Mouse (Mus musculus) liver, embryonic 11.5 days (tissue): ENCODE results near the gene Arfip1. TPM values are rescaled to one million over a fixed set of nuclear protein-coding genes. Genes with fewer than 3 reads are reported as not detected.

Source experiments
- ATAC-seq: fragments of 200-750 bp; cut with Nextera tagmentation; replicated peaks from 2 replicates; pipeline ENCODE4 v1.8.0; 2017; ENCODE audit warnings: moderate number of reproducible peaks, mild to moderate bottlenecking, moderate TSS enrichment, moderate library complexity; ENCODE audit not compliant: low FRiP score
- DNase-seq: peaks from one replicate; pipeline ENCODE4 v3.0.0-alpha.2; 2017; ENCODE audit warnings: low spot score
- H3K27ac ChIP-seq: fragments of 300-500 bp; sonication (generic); 2 replicates; pipeline ENCODE4 v1.5.1; 2014; ENCODE audit warnings: mild to moderate bottlenecking, low read depth, low read length, control low read depth
- H3K27me3 ChIP-seq: fragments of 300-500 bp; sonication (generic); replicated peaks from 2 replicates; pipeline ENCODE4 v1.6.1; 2014; ENCODE audit warnings: low read length, mixed read lengths; ENCODE audit not compliant: control insufficient read depth, insufficient read depth
- H3K36me3 ChIP-seq: fragments of 300-500 bp; sonication (generic); 2 replicates; pipeline ENCODE4 v1.6.1; 2014; ENCODE audit warnings: mild to moderate bottlenecking, low read length, moderate library complexity, mixed read lengths; ENCODE audit not compliant: control insufficient read depth, insufficient read depth
- H3K4me1 ChIP-seq: fragments of 300-500 bp; sonication (generic); replicated peaks from 2 replicates; pipeline ENCODE4 v1.6.1; 2014; ENCODE audit warnings: low read length, mixed read lengths; ENCODE audit not compliant: control insufficient read depth, insufficient read depth
- H3K4me2 ChIP-seq: fragments of 300-500 bp; sonication (generic); 2 replicates; pipeline ENCODE4 v1.6.1; 2014; ENCODE audit warnings: mild to moderate bottlenecking, control low read depth, moderate library complexity
- H3K4me3 ChIP-seq: fragments of 300-500 bp; sonication (generic); 2 replicates; pipeline ENCODE4 v1.5.1; 2014; ENCODE audit warnings: low read depth, low read length, control low read depth
- H3K9ac ChIP-seq: fragments of 300-500 bp; sonication (generic); 2 replicates; pipeline ENCODE4 v1.6.1; 2014; ENCODE audit warnings: low read depth, low read length, control low read depth
- H3K9me3 ChIP-seq: fragments of 300-500 bp; sonication (generic); 2 replicates; pipeline ENCODE4 v1.6.1; 2016; ENCODE audit warnings: low read length, inconsistent platforms, mixed read lengths; ENCODE audit not compliant: control insufficient read depth
- WGBS: fragments of 180-500 bp; shearing (Covaris S2); extraction: QIAGEN DNeasy Blood & Tissue Kit; methylation state at CpG from one replicate; pipeline ENCODE4 v1.1.7; 2014; 5-methylcytosine and 5-hydroxymethylcytosine counted together
- polyA plus RNA-seq: library from polyadenylated mRNA; unstranded; fragments of >200 nt; fragmentation: Nextera tagmentation; extraction: Ambion mirVana; gene quantifications from 2 replicates; pipeline ENCODE4 v1.2.1, GENCODE M21; 2014

Arfip1 gene
- polyA plus RNA-seq, 1 experiment from 2014 or later: 30.9 TPM

- no peaks in the 10 kb centered on the region; the same call in 1 of the 2 replicates for H3K4me1 ChIP-seq
- no peaks in the 10 kb centered on the region for H3K36me3 ChIP-seq
- no peaks in the 10 kb centered on the region for H3K27me3 ChIP-seq
- no peak overlapping the region for H3K4me2 ChIP-seq
- no peak overlapping the region for H3K4me3 ChIP-seq
- DNase-seq: no peak
- H3K27ac ChIP-seq: no peak overlapping the region
- 85% methylated on average over 8 of the region's 8 CpGs for WGBS
- no peak for ATAC-seq
- H3K9ac ChIP-seq: no peak overlapping the region
- H3K9me3 ChIP-seq: no peaks in the 10 kb centered on the region
These were observed 89.8 kb downstream of the Arfip1 start for GRCm38 (mm10) chr3:84492657-84493056.

GRCm38 (mm10) chr3:84492148-84492547, 90.3 kb downstream of the Arfip1 start:
- Histone ChIP-seq H3K27ac (no peak overlapping the region), H3K4me1 (no peaks in the 10 kb centered on the region; the same call in 1 of the 2 replicates), H3K4me2 (no peak overlapping the region), H3K36me3 (no peaks in the 10 kb centered on the region), H3K27me3 (no peaks in the 10 kb centered on the region), H3K9me3 (no peaks in the 10 kb centered on the region), H3K9ac (no peak overlapping the region), H3K4me3 (no peak overlapping the region)
- ATAC-seq (no peak), DNase-seq (no peak)
- WGBS: 45% methylated on average over 4 of the region's 4 CpGs

GRCm38 (mm10) chr3:84488716-84489115, 93.7 kb downstream of the Arfip1 start:
- Histone ChIP-seq H3K4me1 (no peaks in the 10 kb centered on the region; the same call in 1 of the 2 replicates), H3K4me3 (no peak overlapping the region), H3K27ac (no peak overlapping the region), H3K9ac (no peak overlapping the region), H3K4me2 (no peak overlapping the region), H3K36me3 (no peaks in the 10 kb centered on the region), H3K27me3 (no peaks in the 10 kb centered on the region), H3K9me3 (no peaks in the 10 kb centered on the region)
- WGBS: 83% methylated on average over 6 of the region's 6 CpGs
- DNase-seq (no peak), ATAC-seq (no peak)

GRCm38 (mm10) chr3:84484891-84485290, 97.5 kb downstream of the Arfip1 start:
- Histone ChIP-seq H3K27me3 (peaks cover 14% of the 10 kb centered on the region), H3K36me3 (no peaks in the 10 kb centered on the region), H3K27ac (no peak overlapping the region), H3K9ac (no peak overlapping the region), H3K4me2 (no peak overlapping the region), H3K4me3 (no peak overlapping the region), H3K4me1 (peaks cover 9% of the 10 kb centered on the region), H3K9me3 (no peaks in the 10 kb centered on the region)
- DNase-seq: no peak
- WGBS: 72% methylated on average over 3 of the region's 3 CpGs
- ATAC-seq: no peak

GRCm38 (mm10) chr3:84484333-84484732, 98.1 kb downstream of the Arfip1 start:
- H3K4me2 ChIP-seq: no peak overlapping the region
- no peak overlapping the region for H3K4me3 ChIP-seq
- WGBS: 76% methylated on average over 4 of the region's 4 CpGs
- DNase-seq (no peak), ATAC-seq (no peak)
- H3K36me3 ChIP-seq: no peaks in the 10 kb centered on the region
- H3K27me3 ChIP-seq: peaks cover 20% of the 10 kb centered on the region
- H3K27ac ChIP-seq: no peak overlapping the region
- no peaks in the 10 kb centered on the region for H3K9me3 ChIP-seq
- no peak overlapping the region for H3K9ac ChIP-seq
- peaks cover 14% of the 10 kb centered on the region for H3K4me1 ChIP-seq

- WGBS: 86% methylated on average over 6 of the region's 6 CpGs
- no peak for ATAC-seq
- H3K4me1 ChIP-seq: peaks cover 32% of the 10 kb centered on the region
- DNase-seq: no peak
- peaks cover 39% of the 10 kb centered on the region for H3K27me3 ChIP-seq
- no peaks in the 10 kb centered on the region for H3K9me3 ChIP-seq
- H3K4me3 ChIP-seq: no peak overlapping the region
- no peak overlapping the region for H3K4me2 ChIP-seq
- no peaks in the 10 kb centered on the region for H3K36me3 ChIP-seq
- H3K27ac ChIP-seq: no peak overlapping the region
- no peak overlapping the region for H3K9ac ChIP-seq
These were observed 100.3 kb downstream of the Arfip1 start for GRCm38 (mm10) chr3:84482121-84482520.

- no peaks in the 10 kb centered on the region for H3K9me3 ChIP-seq
- H3K36me3 ChIP-seq: no peaks in the 10 kb centered on the region
- DNase-seq (no peak), ATAC-seq (no peak)
- H3K4me3 ChIP-seq: peak overlapping the region; percentile 77
- no peak overlapping the region; the same call in 1 of the 2 replicates for H3K9ac ChIP-seq
- 2% methylated on average over 11 of the region's 11 CpGs for WGBS
- peaks cover 42% of the 10 kb centered on the region for H3K27me3 ChIP-seq
- H3K4me2 ChIP-seq: peak overlapping the region; percentile 100
- peaks cover 32% of the 10 kb centered on the region for H3K4me1 ChIP-seq
- H3K27ac ChIP-seq: no peak overlapping the region
These were observed 101.3 kb downstream of the Arfip1 start for GRCm38 (mm10) chr3:84481104-84481503.

- Histone ChIP-seq H3K9me3 (no peaks in the 10 kb centered on the region), H3K4me1 (peaks cover 34% of the 10 kb centered on the region), H3K27me3 (peaks cover 43% of the 10 kb centered on the region), H3K36me3 (no peaks in the 10 kb centered on the region), H3K27ac (peak within 1 kb of the TSS; percentile 30), H3K4me2 (peak within 1 kb of the TSS; percentile 100), H3K4me3 (peak within 1 kb of the TSS; percentile 77), H3K9ac (peak within 1 kb of the TSS; percentile 82)
- ATAC-seq: peak; percentile 70
- peak; percentile 75 for DNase-seq
- under 1% methylated on average over 80 of the region's 82 CpGs for WGBS
These were observed 102.2 kb downstream of the Arfip1 start, which contains the start of gene Fhdc1 for GRCm38 (mm10) chr3:84480006-84480897. Fhdc1 (minus strand) TSS chr3:84480429.
